Mouse (Mus musculus) kidney, postnatal 25 days (tissue): ENCODE data around the gene Rap1a.
"Not testable (repeated sequence)": the region's sequence is repeated elsewhere in the genome, so short reads cannot be mapped to it uniquely, and the experiment has no call there.

Experiments used
- DNase-seq, 2 experiments: peaks; one replicate each; pipeline ENCODE4 v3.0.0; 2021; ENCODE audit warnings: mixed read lengths in 2 of 2

Gene Rap1a

DNA sequence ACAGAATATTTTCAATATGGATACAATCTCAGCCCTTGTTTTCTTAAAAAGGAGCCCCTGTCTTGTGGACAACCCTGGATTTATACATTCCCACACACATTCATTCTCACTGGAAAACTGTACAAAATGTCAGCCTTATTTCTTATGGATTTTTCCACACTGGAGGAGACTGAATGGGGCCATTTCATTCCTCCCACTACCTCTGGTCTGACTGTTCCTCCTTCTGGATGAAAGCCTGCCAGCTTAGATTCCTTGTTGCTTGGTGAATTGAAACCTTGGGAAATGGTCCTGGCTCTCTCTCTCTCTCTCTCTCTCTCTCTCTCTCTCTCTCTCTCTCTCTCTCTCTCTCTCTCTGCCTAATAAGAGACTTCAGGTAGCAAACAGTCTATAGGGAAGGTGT lies 88.3 kb downstream of the Rap1a start:
- DNase-seq, result no peak

DNA sequence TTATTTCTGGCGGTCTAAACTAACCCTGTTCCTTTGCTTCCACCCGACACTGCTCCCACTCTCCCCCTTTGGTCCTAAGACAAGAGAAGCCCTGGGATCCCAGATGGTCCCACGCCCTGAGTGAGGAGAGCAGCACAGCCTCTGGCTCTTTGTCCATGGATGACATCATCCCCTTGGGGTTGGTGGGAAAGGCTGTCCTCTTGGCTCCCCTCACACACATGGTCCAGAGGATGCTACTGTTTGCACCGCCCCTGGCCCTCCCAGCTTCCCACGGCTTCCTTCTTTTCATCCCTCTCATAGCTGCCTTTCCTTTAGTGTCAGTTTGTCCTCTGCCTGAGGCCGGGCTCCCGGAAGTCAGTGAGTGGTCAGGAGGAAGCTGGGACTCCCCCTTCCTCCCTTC lies 89.4 kb downstream of the Rap1a start:
- DNase-seq, result no peak

DNA sequence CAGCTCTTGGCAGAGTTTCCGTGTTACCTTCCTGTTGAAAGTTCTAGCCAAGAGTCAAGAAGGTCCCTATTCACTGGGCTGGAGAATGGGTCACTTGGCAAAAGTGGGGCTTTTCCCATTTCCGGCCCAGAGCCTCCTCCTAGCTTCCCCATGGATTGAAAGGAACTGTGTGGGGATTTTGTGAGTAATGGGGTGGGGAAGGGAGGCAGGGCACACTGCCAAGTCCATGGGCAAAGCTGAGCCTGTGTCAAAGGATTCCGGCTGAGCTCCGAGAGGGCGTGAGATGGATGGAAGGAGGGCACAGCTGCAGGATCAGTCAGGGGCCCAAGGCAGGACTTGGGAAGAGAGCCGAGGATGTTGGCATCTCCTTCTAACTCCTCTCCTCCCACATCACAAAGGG lies 90.9 kb downstream of the Rap1a start:
- peak in 1 of 2 experiments; percentile 5 for DNase-seq

DNA sequence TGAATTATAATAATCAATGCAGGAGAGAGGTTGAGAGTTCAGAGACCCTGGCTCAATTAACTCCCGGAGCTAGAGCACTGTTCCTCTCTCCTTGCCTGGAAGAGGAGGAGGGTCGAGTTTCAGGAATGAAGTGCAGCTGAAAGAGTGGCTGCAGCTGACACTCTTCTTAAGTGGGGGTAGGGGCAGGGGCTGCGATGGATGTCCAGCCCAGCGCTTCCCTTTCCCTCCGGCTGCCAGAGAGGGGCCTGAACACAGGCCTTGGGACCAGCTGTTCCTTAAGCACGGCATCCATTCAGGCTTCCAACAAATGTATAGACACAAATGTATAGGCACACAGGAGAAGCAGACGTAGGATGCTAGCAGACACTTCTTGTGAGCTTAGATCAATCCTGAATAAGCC lies 93.5 kb downstream of the Rap1a start:
- no peak for DNase-seq

DNA sequence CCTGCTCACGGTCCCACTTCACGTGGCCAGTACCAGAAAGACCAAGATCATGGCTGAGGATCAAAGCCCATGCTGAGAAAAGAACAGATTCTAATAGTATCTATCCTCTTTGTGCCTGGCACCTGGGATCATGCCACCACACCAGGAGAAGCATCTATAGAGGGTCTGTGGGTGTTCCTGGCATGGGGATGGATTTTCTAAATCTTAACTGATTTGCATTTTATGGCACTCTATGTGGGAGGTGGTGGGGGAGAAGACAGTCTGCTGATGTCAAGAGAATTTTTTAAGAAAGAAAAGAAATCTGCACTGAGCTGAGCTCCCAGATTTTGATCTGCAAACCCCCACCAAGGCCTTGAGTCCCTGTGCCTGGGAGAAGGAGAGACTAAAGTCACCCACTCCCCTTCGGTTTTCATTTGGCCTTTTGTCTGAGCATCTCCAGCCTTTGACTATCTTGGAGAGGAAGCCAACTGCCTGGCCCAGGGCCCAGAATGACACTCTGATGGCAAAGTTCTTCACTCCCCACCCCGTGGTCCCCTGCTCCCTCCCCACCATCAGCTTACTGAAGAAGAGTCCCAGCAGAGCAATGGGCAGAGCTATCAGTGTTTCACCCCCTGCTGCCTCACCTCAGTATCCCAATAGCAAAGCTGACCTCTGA lies 94.6 kb downstream of the Rap1a start:
- DNase-seq, result peak in 1 of 2 experiments; percentile 51

DNA sequence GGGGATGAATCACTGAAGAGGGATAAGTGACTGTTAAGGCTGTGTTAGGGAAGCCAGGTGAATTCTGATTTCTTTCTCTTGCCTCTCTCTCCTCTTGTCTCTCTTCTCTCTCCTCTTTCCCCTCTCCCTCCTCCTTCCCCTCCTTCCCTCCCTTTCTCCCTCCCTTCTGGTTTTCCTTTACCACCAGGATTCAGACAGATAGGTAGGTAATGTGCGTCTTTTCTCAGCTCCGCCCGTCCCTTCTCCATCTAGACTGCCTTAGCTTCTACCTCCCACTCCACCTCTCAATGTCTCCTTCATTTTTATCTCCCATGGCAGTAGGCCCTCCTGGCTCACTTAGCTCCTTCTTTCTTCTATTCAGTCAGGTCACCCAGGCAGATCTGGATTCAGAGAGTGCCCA lies 95.6 kb downstream of the Rap1a start:
- DNase-seq, result no peak

DNA sequence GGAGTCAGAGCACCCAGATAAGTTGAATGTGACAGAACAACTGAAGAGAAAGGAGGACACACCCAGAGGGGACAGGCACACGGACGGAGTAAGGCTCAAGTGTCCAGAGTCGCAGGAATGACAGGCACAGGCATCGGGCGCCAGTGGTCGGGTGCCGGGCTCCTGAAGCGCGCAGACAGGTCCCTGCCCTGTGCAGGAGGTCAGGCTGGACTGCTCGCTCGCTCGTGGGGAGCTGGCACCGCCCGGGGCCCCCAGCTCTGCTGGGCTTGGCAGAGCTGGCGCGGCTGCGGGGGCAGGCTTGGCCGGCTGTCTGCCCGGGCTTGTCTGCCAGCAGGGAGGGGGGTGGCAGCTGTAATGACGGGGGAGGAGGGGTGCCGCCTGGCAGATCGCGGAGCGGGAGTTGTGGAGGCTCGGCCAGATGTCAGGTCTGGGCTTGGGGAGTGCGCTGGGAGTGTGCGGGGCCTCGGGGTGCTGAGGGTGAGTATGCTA lies 96.0 kb downstream of the Rap1a start:
- peak; percentile 38 to 63 for DNase-seq

DNA sequence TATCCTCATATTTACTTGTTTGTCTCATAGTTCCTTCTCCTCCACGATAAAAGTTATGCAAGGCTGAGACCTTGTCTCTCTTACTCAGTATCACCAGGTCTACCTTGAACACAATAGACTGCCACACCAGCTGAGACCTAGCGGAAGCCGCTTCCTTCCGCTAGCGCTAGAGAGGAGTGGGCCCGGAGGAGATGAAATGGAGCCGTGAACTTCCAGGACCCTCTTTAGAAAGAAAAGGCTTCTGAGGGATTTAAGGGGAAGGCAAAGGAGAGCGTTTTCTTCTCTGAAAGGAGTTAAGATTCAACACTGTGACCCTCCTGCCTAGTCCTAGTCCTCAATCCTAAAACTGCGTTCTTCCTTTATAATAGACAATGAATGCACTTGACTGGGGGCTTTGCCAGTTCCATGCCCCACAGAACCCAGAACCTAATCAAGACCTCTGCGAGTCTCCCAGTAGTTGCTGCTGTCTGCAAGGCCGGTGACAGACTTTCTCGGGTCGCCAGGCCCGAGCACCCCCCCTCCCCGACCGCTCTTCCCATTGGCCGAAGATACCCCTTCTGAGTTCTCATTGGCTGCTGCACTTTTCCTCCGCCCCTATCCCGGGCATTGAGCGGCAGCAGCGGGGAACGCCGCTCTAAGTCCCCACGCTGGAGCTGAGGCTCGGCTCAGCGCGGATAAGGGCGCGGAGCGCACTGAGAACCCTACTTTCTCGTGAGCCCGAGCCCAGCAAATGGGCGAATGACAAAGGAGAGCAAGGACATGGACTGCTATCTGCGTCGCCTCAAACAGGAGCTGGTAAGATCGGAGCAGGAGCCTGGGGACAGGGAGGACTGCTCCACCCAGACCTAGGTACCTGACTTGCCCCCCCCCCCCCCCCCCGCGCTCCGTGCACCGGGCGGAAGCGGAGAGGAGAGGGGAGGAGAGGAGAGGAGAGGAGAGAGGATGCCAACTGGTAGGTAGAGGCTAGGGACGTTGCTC lies 96.8 kb downstream of the Rap1a start, which contains the start of gene Inka2:
TSS of gene Inka2 (plus strand) at position 569 of the 978 bp plus-strand sequence.
- DNase-seq, result peak; percentile 78 to 90

DNA sequence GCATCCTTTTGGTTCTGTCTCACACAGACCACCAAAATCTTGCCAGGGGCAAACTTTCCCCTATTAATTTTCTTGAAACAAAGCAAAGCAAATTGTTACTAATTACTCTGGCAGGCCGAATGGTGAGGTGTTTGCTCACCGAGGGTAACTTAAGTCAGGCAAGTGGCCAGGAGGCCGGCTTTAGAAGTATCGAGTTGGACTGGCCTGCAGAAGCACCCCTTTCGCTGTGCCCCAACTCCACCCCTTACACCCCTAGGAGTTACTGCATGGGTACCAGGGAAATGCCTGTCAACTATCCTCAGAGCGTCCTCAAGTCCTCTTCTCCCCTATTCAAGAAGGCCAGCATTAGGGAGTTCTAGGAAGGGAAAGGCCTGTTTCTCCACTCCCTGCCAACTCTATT lies 97.6 kb downstream of the Rap1a start:
- DNase-seq, result no peak

DNA sequence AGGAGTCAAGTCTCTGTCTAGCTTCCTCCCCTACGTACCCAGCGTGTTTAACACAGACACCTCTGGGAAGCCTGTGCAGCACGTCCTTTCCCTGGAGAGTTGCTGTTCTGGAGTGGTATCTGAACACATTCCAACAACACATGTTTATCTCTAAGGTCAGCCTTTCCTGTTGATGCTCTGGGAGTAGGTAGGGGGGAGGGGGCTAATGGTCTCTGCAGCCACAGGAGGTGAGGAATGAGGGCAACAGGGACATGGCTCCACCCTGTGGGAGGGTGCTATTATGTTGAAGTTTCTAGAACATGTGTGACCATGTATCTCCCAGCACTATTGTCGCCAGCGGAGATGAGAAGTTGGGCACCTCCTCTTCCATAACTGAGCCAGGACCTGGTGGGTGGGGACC lies 99.7 kb downstream of the Rap1a start:
- peak; percentile 13 to 65 for DNase-seq

DNA sequence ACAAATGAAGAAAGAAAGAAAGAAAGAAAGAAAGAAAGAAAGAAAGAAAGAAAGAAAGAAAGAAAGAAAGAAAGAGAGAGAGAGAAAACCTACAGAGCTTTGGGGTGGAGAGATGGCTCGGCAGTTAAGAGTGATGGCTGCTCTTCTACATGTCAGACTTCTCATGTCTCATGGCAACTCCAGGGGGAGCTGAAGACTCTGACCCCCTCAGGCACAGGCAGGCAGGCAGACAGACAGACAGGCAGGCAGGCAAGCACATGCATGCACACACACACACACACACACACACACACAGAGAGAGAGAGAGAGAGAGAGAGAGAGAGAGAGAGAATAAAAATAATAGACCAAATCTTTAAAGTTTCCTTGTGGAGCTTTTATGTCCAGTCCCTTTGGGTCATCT lies 100.3 kb downstream of the Rap1a start:
- not testable (repeated sequence) for DNase-seq

DNA sequence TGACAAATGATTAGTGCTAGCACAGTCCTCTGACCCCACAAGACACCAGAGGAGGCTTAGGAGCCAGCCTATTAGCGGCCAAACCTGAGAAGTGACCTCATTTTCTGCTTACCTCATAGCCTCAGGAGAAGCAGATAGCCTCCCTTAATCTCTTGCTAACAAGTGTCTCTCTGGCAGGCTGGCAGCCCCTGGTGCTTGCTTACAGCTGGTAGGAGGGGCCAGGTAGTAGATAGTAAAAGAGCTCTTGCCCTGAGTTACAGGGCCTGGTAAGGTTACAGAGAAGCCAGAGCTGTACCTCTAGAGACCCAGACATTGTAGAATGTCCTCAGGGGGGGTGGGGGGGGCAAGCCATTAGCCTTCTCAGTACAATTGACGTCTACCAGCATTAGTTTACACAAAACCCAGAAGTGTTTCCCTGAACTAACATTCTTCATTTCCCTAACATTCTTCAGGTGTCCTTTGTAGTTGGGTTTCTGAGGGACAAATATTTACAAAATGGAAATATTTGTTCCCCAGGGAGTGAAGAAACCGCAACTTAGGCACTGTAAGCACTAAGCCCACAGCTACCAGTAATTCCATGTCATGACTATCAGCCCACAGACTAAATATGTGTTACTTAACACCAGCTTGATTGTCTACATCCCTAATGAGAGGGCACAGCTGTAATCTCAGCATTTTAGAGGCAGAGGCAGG lies 101.7 kb downstream of the Rap1a start:
- DNase-seq, result no peak

DNA sequence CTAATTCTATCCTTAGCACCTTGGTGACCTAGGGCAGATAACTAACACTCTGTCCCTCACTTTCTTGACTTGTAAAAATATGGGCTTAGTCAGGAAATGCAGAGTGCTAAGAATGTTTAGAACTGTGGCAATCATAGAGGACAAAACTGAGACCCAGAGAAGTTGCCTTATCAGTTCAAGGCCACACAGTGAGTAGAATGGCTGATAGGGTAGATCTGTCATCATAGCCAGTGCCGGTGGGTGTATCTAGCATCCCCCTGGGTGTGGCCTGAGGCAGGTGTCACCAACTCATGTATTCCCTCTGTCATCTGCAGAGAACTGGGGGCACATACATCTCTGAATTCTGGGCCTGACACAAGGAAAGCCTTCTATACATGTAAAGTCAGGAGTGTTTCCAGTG lies 102.8 kb downstream of the Rap1a start:
- no peak for DNase-seq

DNA sequence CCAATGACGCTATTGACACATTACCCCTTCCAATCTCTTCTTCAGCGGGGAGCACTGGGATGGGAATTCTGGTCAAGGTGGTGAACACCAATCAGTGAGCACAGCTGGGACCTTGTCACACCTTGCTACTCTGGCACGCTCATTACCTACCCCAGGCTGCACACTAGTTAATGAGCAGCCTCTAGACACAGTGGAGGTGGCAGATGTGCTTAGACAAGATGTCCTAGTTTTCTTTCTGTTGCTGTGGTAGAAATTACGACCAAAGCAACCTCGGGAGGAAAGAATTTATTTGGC lies 104.0 kb downstream of the Rap1a start:
- DNase-seq, result no peak

DNA sequence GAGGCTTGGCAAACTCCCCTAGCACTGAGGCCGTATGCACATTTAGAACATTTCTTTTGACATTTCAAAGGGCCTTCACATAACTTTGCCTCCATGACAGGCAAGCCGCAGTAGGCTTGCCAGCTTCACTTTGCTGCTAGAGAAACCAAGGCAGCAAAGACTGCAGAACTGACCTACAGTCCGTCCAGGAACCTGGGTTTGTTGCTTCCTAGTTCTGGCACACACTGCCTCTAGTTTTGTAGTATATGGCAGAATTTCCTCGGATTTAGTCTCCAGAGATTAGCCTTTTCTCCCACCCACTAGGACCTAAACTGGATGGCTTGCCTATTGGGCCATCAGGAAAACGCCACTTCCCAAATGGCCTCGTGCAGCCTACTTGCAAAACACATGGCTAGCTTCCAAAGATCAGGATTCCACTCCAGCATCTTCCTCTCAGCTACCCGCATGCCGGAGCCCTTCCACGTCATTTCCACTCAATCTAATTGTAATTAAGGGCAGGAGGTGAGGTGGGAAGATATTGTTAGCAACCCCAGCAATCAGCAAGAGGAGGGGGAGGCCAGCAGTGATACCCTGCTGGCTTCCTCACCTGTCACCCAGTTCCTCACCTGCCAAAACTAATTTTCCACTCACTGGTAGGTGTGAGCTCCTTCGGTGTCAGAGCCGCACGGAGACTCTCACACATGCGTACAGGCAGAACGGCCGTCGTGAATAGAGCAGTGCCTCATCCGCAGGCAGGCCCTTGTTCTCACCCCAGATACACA lies 104.6 kb downstream of the Rap1a start:
- DNase-seq, result no peak

DNA sequence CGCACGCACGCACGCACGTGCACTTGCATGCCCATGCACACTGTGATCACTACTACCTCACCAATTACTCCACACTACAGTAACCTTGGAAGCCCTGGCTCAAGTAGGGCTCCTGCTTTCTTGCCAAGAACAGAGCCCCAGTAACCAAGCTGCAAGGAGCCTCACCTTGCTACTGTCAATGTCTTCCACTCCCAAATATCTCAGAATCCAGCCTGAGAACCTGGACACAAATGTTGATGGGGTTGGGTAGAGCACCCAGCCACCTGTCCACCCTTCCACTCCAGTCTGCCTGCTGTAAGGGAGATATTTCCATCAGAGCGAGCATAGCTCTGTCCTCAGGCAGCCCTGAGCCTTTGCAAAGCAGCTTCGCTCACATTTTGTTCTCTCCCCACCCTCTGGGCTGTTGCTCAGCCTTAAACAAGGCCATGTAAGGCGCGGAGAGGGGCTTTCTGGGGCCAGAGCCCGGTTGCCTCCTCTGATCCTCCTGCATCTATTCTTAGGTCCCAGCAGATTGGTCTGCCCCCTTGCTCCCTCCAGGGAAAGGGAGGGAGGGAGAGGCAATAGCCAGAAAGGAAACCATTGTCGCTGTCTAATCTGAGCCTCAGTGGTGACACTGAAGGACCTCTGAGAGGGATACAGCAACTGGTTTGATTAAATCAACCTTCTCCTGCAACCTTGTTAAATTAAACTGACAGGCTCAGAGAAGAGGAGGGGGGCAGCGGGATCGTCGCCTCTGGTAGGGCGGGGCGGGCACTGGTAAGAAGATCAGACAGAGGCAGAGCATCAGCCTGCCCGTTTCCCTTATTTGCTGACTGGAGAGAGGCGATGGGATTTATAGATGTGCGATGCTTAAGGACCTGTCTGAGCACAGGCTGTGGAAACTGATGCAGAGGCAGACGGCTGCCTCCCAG lies 105.4 kb downstream of the Rap1a start:
- DNase-seq, result no peak

DNA sequence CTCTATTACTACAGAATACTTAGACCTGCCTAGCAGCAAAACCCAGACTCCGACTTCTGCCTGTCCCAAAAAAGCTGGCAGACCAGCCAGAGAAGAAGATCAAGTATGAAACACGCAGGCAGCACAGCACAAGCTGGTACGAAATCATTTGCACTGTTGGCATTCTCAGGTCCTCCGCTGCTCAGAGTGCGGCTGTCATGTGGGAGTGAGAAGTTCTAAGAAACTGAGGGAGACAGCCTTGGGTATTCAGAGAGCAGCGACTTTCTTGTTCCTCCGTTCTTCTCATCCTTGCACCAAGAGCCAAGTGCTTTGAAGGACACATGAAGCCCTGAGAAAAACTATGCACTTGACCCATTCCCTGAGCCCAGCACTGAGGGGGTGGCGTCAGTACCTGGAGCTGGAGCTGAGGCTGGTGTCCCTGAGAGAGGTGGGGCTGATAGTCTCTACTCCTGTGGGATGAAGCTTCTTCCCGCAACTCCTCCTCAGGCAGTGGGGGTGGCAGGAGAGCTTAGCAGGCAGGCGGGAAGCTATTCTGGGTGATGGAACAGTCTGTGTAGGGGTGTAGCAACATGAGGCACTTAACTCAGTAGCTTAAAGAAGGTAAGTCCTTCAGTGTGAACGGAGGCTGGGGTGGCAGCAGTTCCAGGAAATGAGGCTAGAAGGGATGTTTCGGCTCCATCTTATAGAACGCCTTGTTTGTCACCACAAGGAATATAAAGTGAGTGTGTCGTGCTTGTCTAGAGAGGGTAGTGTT lies 107.6 kb downstream of the Rap1a start:
- DNase-seq, result no peak

DNA sequence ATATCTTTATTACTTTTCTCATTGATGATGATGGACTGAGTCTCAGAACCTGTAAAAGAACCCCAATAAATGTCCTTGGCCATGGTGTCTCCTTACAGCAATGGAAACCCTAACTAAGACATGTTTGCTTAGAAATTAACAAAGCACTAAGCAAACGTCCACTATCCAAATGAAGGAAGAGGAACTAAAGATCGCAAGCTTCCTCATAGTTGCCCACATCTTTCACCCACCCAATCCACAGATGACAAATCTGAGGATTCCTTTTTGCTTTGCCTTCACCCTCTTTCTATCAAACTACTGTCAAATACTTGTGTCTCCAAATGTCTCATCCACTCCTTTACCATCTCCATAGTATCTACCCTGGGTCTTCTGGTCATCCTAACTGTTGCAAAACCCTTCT lies 112.6 kb downstream of the Rap1a start:
- no peak for DNase-seq

DNA sequence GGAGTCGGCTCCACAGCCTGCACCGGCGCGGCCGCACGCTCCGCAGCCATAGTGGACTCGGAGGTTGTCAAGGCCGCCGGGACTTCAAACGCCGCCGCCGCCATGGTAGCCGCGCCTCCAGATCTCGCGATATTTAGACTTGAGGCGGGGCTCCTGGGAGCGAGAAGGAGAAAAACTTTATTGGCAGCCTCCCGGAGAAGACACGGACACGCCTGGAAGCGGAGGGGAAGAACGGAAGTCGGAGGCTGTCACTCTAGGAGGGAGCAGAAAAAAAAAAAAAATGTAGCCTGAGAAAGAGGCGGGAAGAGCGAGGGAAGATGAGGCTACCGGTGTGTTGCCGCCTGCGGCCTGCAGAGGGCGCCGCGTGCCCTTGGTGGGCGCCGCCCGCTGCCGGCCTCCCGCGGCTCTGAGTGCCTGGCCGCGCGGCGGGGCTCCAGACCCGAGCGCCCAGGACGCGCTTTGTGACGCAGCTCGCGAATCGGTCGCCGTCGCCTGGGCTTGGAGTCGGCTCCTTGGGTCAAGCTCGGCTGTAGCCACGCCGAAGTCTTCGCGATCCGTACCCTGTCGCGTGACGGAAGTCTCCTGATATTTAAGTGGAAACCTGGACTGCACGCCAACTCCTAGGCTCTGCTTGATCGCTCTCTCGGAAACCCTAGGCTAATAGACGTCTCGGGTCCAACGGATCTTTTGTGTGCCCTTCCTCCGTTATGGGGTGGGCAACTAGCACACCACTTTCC lies 113.6 kb downstream of the Rap1a start, which contains the start of gene Ddx20:
TSS of gene Ddx20 (minus strand) at position 251 of the 737 bp plus-strand sequence.
- DNase-seq, result peak; percentile 97 to 98
